Mouse (Mus musculus): ENCODE results near the gene Cdc16. TPM values are rescaled to one million over a fixed set of nuclear protein-coding genes. Genes with fewer than 3 reads are reported as not detected.
"Not testable (repeated sequence)": the region's sequence is repeated elsewhere in the genome, so short reads cannot be mapped to it uniquely, and the experiment has no call there.

The Cdc16 gene
- polyA plus RNA-seq (2014; fragmentation: Nextera tagmentation; extraction: Ambion mirVana): 221 and 240 TPM in 2 replicates

DNA sequence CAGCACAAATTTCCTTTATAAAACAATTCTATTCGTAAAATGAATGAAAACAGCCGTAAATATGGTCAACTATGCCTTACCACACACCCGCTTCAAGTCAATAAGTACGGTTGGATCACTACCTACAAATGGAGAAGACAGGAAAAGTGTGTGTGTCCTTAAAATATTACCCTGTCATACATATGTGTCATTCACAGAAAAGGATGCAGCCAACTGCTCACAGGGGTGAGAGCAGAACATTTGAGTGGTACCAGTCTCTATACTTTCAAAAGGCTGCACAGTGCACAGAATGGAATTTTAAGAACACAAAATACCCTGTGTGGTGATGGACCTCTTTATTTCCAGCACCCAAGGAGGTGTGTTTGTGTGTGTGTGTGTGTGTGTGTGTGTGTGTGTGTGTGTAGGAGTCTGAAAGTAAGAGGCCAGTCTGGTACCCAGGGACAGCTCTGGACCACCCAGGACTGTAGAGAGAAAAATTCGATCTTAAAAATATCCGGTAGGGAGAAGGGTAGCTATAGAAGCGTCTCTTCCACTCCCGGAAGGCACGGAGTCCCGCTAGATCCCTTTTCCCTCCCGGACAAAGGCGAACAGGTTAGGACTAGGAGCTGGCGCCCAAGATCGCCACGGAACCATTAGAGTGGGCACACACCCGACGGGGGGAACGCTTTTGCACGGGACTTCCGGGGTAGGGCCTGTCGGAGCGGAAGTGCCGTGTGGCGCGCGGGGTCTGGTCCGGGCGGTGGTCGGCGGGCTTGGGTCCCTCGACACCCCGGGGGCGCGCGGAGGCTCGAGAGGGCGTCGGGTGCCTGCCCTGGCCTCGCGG is at the start of gene Cdc16:
Cdc16 (plus strand) TSS at position 695 of the 823 bp plus-strand sequence.
- peak; percentile 97 for ATAC-seq (ENCODE audit: low read depth)
- Histone ChIP-seq H3K4me1 (ENCODE audit: control insufficient read depth, insufficient read depth, low read length) (peaks cover 15% of the 10 kb centered on the region), H3K9me3 (ENCODE audit: control insufficient read depth, low read length) (no peaks in the 10 kb centered on the region), H3K4me2 (ENCODE audit: low read depth, low read length) (peak within 1 kb of the TSS; percentile 82), H3K27me3 (replicated peaks; ENCODE audit: control insufficient read depth, insufficient read depth, low read length) (no peaks in the 10 kb centered on the region), H3K9ac (ENCODE audit: low read depth, low read length) (peak within 1 kb of the TSS; percentile 96), H3K36me3 (ENCODE audit: control insufficient read depth, insufficient read depth, low read length) (peaks cover 21% of the 10 kb centered on the region), H3K4me3 (ENCODE audit: low read depth, low read length) (peak within 1 kb of the TSS; percentile 98), H3K27ac (replicated peaks; ENCODE audit: low read depth, low read length) (peak within 1 kb of the TSS; percentile 84)
- WGBS: 17% methylated on average over 20 of the region's 40 CpGs
- peak; percentile 93 for DNase-seq (ENCODE audit: low spot score)

DNA sequence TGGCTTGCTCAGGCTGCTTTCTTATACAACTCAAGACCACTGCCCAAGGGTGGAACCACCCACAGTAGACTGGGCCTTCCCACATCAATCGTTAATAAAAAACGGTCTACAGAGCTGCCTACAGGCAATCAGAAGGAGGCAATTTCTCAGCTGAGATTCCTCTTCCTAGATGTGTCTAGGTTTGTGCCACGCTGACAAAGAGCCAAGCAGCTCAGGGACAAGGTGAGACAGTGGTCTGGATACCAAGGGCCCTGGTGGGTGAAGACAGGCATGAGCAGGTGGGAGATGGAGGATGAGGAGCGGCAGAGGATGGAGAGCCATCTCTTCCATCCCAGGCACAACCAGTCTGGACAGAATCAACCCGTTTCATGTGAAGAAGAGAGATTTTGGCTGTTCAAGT is 49.0 kb upstream of the Cdc16 start:
- Histone ChIP-seq H3K27me3 (replicated peaks; ENCODE audit: control insufficient read depth, insufficient read depth, low read length) (no peaks in the 10 kb centered on the region), H3K9me3 (ENCODE audit: control insufficient read depth, low read length) (no peaks in the 10 kb centered on the region), H3K27ac (replicated peaks; ENCODE audit: low read depth, low read length) (no peak overlapping the region), H3K36me3 (ENCODE audit: control insufficient read depth, insufficient read depth, low read length) (no peaks in the 10 kb centered on the region), H3K9ac (ENCODE audit: low read depth, low read length) (no peak overlapping the region), H3K4me1 (ENCODE audit: control insufficient read depth, insufficient read depth, low read length) (0 out of 2 replicates have a peak, but pooled peaks cover 6% of the 10 kb centered on the region), H3K4me3 (ENCODE audit: low read depth, low read length) (no peak overlapping the region), H3K4me2 (ENCODE audit: low read depth, low read length) (no peak overlapping the region)
- WGBS: 88% methylated on average over 5 of the region's 5 CpGs
- ATAC-seq (ENCODE audit: low read depth): no peak
- no peak for DNase-seq (ENCODE audit: low spot score)

DNA sequence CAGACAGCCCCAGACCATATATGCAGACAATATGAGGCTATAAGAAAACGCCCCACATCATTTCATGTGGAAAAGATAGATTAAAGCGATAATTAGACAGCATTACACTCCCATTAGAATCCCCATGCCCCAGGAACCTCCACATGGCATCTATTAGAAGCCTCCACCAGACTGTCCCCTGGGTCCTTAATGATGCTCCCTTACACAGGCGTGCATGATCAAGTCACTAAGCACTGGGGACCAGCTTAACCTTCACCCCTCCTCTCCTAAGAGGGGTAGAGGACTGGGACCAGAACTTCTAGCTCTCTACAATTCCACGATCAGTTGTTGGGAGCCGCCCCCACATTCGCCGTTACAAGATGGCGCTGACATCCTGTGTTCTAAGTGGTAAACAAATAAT is 38.5 kb upstream of the Cdc16 start:
- no peak overlapping the region for H3K4me2 ChIP-seq (ENCODE audit: low read depth, low read length)
- H3K27me3 ChIP-seq (replicated peaks; ENCODE audit: control insufficient read depth, insufficient read depth, low read length): no peaks in the 10 kb centered on the region
- DNase-seq (ENCODE audit: low spot score) (no peak), ATAC-seq (ENCODE audit: low read depth) (no peak)
- no peaks in the 10 kb centered on the region for H3K36me3 ChIP-seq (ENCODE audit: control insufficient read depth, insufficient read depth, low read length)
- no peak overlapping the region for H3K27ac ChIP-seq (replicated peaks; ENCODE audit: low read depth, low read length)
- no peaks in the 10 kb centered on the region for H3K9me3 ChIP-seq (ENCODE audit: control insufficient read depth, low read length)
- no peak overlapping the region for H3K9ac ChIP-seq (ENCODE audit: low read depth, low read length)
- H3K4me1 ChIP-seq (ENCODE audit: control insufficient read depth, insufficient read depth, low read length): no peaks in the 10 kb centered on the region
- 86% methylated on average over 8 of the region's 8 CpGs for WGBS
- no peak overlapping the region for H3K4me3 ChIP-seq (ENCODE audit: low read depth, low read length)

DNA sequence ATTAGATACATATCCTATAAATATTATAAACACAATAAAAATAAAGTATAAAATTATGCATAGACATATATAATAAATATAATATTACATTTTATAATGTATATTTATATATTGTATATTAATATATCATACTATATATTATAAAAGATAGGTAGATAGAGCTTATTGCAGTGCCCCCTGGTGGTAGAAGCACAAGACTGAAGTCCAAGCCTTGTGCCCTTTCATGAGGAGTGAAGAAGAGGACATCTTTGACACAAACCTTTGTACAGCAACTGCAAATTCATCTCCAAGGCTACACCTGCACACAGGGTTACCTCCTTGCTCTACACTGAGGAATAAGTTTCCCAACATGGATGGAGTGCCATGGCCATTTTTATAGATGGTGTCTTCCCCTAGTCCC is 31.8 kb upstream of the Cdc16 start:
- no peak overlapping the region for H3K4me3 ChIP-seq (ENCODE audit: low read depth, low read length)
- no peak for ATAC-seq (ENCODE audit: low read depth)
- H3K4me2 ChIP-seq (ENCODE audit: low read depth, low read length): no peak overlapping the region
- H3K27ac ChIP-seq (replicated peaks; ENCODE audit: low read depth, low read length): no peak overlapping the region
- no peaks in the 10 kb centered on the region for H3K27me3 ChIP-seq (replicated peaks; ENCODE audit: control insufficient read depth, insufficient read depth, low read length)
- no peaks in the 10 kb centered on the region for H3K36me3 ChIP-seq (ENCODE audit: control insufficient read depth, insufficient read depth, low read length)
- no peak overlapping the region for H3K9ac ChIP-seq (ENCODE audit: low read depth, low read length)
- DNase-seq (ENCODE audit: low spot score): peak; percentile 51
- H3K4me1 ChIP-seq (ENCODE audit: control insufficient read depth, insufficient read depth, low read length): no peaks in the 10 kb centered on the region
- H3K9me3 ChIP-seq (ENCODE audit: control insufficient read depth, low read length): no peaks in the 10 kb centered on the region

DNA sequence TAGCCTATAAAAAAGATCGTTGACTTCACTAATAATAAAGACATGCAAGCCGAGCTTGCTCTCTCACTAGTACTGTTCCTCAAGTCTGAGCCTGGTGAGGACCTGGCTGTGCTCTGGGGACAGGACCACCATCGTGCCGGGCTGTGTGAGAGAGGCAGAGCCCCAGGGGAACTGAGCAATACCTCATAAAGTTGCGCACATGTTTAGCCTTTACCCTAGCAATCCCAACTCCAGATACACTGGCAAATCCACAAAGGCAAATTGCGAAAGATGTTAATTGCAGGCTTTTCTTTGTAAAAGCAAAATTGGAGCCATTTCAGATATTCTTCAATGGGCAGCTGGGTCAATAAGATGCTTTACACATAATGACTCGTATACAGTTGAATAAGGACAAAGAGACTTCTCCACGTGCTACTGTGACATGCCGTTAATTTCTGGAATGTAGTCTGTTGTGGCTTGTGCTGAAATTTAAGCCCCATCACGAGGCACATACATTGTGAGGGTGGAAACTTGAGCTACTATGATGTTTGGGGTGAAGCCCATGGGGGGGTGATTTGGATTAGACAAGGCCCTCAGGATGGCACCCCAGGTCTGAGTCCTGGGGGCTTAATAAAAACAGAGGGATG is 29.9 kb upstream of the Cdc16 start:
- H3K27ac ChIP-seq (replicated peaks; ENCODE audit: low read depth, low read length): no peak overlapping the region
- no peaks in the 10 kb centered on the region for H3K36me3 ChIP-seq (ENCODE audit: control insufficient read depth, insufficient read depth, low read length)
- no peak overlapping the region for H3K4me3 ChIP-seq (ENCODE audit: low read depth, low read length)
- WGBS: 42% methylated on average over 10 of the region's 10 CpGs
- ATAC-seq (ENCODE audit: low read depth) (peak; percentile 82), DNase-seq (ENCODE audit: low spot score) (peak; percentile 45)
- H3K4me1 ChIP-seq (ENCODE audit: control insufficient read depth, insufficient read depth, low read length): no peaks in the 10 kb centered on the region
- H3K9me3 ChIP-seq (ENCODE audit: control insufficient read depth, low read length): no peaks in the 10 kb centered on the region
- no peak overlapping the region for H3K9ac ChIP-seq (ENCODE audit: low read depth, low read length)
- no peaks in the 10 kb centered on the region for H3K27me3 ChIP-seq (replicated peaks; ENCODE audit: control insufficient read depth, insufficient read depth, low read length)
- no peak overlapping the region for H3K4me2 ChIP-seq (ENCODE audit: low read depth, low read length)

DNA sequence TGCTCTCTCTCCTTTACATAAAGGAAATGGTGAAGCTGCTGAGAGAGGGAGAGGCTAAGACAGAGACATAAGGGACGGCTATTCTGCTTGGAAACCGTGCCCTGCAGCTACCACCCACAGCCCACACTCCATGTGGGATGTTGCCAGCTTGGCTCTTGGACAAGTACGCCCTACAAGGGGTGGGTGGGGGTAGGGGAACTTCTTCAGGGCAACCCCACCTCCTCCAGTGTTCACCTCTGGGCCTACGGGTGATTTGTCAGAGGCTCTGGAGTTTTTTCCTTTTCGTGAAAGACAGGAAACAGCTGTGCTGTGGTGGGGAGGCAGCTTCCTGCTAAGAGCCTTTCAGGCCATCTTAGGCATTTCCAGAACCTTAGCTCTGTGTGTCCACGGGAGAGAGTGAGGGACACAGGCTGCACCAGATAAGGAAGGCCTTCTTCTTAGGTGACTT is 17.1 kb upstream of the Cdc16 start:
- Histone ChIP-seq H3K36me3 (ENCODE audit: control insufficient read depth, insufficient read depth, low read length) (no peaks in the 10 kb centered on the region), H3K9me3 (ENCODE audit: control insufficient read depth, low read length) (no peaks in the 10 kb centered on the region), H3K4me3 (ENCODE audit: low read depth, low read length) (no peak overlapping the region), H3K4me1 (ENCODE audit: control insufficient read depth, insufficient read depth, low read length) (0 out of 2 replicates have a peak, but pooled peaks cover 3% of the 10 kb centered on the region), H3K9ac (ENCODE audit: low read depth, low read length) (no peak overlapping the region), H3K4me2 (ENCODE audit: low read depth, low read length) (no peak overlapping the region), H3K27ac (replicated peaks; ENCODE audit: low read depth, low read length) (peak overlapping the region; percentile 57), H3K27me3 (replicated peaks; ENCODE audit: control insufficient read depth, insufficient read depth, low read length) (no peaks in the 10 kb centered on the region)
- DNase-seq (ENCODE audit: low spot score) (peak; percentile 56), ATAC-seq (ENCODE audit: low read depth) (no peak)
- 20% methylated on average over 6 of the region's 6 CpGs for WGBS

DNA sequence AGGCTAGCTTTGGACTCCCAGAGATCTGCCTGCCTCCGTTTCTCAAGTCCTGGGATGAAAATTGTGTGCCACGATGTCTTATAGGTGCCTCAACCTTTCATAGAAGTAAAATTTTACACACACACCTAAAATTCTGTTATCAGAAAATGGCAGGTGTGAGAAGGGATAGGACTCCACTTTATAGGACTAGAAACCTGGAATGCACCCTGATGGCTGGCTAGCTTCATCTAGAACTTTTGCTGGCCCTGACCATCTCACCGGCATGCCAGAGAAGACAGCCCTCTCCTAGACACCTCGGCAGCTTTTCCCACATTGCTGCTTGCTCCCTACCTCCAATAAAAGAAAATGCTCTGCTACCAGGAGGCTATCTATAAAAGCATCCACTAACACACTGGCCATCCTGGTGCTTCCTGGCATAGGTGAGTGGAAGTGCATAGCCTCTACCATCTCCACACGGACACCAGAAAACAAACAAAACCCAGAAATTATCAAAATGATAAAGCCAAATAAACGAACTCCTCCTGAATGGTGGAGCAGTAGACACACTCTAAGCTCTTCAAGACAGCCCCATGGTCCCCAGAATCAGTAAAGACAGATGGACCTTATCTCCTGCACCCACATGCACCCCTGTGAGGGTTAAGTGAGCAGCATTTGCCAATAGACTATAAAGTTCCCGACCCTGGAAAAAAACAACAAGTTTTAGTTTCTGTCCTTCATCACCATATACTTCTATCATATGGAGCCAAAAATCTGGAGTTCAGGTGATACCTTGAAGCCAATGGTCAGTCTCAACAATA is 16.5 kb upstream of the Cdc16 start:
- no peak for ATAC-seq (ENCODE audit: low read depth)
- Histone ChIP-seq H3K9me3 (ENCODE audit: control insufficient read depth, low read length) (no peaks in the 10 kb centered on the region), H3K4me3 (ENCODE audit: low read depth, low read length) (no peak overlapping the region), H3K36me3 (ENCODE audit: control insufficient read depth, insufficient read depth, low read length) (no peaks in the 10 kb centered on the region), H3K4me2 (ENCODE audit: low read depth, low read length) (no peak overlapping the region), H3K9ac (ENCODE audit: low read depth, low read length) (no peak overlapping the region), H3K27ac (replicated peaks; ENCODE audit: low read depth, low read length) (peak overlapping the region; percentile 57), H3K4me1 (ENCODE audit: control insufficient read depth, insufficient read depth, low read length) (0 out of 2 replicates have a peak, but pooled peaks cover 3% of the 10 kb centered on the region), H3K27me3 (replicated peaks; ENCODE audit: control insufficient read depth, insufficient read depth, low read length) (no peaks in the 10 kb centered on the region)
- DNase-seq (ENCODE audit: low spot score): no peak
- WGBS: 80% methylated on average over 7 of the region's 7 CpGs

DNA sequence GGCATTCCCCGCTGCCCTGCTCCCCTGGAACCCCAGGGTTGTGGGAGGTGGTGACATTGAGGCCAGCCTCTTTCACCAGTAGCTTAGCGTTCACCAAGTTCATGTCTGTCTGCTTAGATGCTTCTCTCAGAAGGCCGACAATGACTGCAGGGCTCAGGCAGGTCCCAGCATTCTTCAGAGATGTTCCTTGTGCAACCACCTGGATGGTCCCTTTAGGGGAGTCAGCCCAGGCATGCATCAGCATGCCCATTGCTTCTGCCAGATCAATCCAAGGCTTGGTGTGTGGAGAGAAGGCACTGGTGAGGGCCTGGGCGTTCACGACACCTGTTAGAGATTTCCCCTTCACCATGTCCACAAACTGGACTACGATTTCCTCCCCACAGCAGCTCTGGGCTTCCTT is 11.3 kb upstream of the Cdc16 start:
- not testable (repeated sequence) for H3K36me3 ChIP-seq (ENCODE audit: control insufficient read depth, insufficient read depth, low read length); H3K4me3 ChIP-seq (ENCODE audit: low read depth, low read length); DNase-seq (ENCODE audit: low spot score); H3K4me1 ChIP-seq (ENCODE audit: control insufficient read depth, insufficient read depth, low read length); H3K27me3 ChIP-seq (replicated peaks; ENCODE audit: control insufficient read depth, insufficient read depth, low read length); H3K9ac ChIP-seq (ENCODE audit: low read depth, low read length); H3K9me3 ChIP-seq (ENCODE audit: control insufficient read depth, low read length); H3K4me2 ChIP-seq (ENCODE audit: low read depth, low read length); ATAC-seq (ENCODE audit: low read depth); H3K27ac ChIP-seq (replicated peaks; ENCODE audit: low read depth, low read length)
- 100% methylated on average over 4 of the region's 6 CpGs for WGBS

Measured in embryonic facial prominence, embryonic 14.5 days (tissue).